Mouse (Mus musculus) kidney, embryonic 14.5 days (tissue): ENCODE data around the gene Cisd1. TPM values are rescaled to one million over a fixed set of nuclear protein-coding genes. Genes with fewer than 3 reads are reported as not detected.

Source experiments
- ATAC-seq: fragments of 200-750 bp; cut with Nextera tagmentation; 2 replicates; pipeline ENCODE4 v1.8.0; 2017; ENCODE audit warnings: moderate number of reproducible peaks, mild to moderate bottlenecking, moderate TSS enrichment, moderate library complexity; ENCODE audit not compliant: low FRiP score, low TSS enrichment
- H3K27ac ChIP-seq: fragments of 300-500 bp; sonication (generic); 2 replicates; pipeline ENCODE4 v1.5.1; 2014; ENCODE audit warnings: low read depth, mild to moderate bottlenecking, low read length, moderate library complexity, mixed read lengths
- H3K27me3 ChIP-seq: fragments of 300-500 bp; sonication (generic); 2 replicates; pipeline ENCODE4 v1.6.1; 2014; ENCODE audit warnings: mild to moderate bottlenecking, low read length; ENCODE audit not compliant: control insufficient read depth, insufficient read depth
- H3K36me3 ChIP-seq: fragments of 300-500 bp; sonication (generic); 2 replicates; pipeline ENCODE4 v1.6.1; 2014; ENCODE audit warnings: low read length, mixed read lengths; ENCODE audit not compliant: control insufficient read depth, insufficient read depth
- H3K4me1 ChIP-seq: fragments of 300-500 bp; sonication (generic); 2 replicates; pipeline ENCODE4 v1.6.1; 2014; ENCODE audit warnings: low read length, mixed read lengths; ENCODE audit not compliant: control insufficient read depth, insufficient read depth
- H3K4me2 ChIP-seq: fragments of 300-500 bp; sonication (generic); replicated peaks from 2 replicates; pipeline ENCODE4 v1.6.1; 2014; ENCODE audit warnings: low read depth, mild to moderate bottlenecking, low read length
- H3K4me3 ChIP-seq: fragments of 300-500 bp; sonication (generic); 2 replicates; pipeline ENCODE4 v1.5.1; 2014; ENCODE audit warnings: mild to moderate bottlenecking, low read length
- H3K9ac ChIP-seq: fragments of 300-500 bp; sonication (generic); 2 replicates; pipeline ENCODE4 v1.6.1; 2014; ENCODE audit warnings: low read depth, mild to moderate bottlenecking, low read length, moderate library complexity
- H3K9me3 ChIP-seq: fragments of 300-500 bp; sonication (generic); 2 replicates; pipeline ENCODE4 v1.6.1; 2016; ENCODE audit warnings: low read length; ENCODE audit not compliant: control insufficient read depth
- WGBS: fragments of 180-500 bp; shearing (Covaris S2); extraction: QIAGEN DNeasy Blood & Tissue Kit; methylation state at CpG from one replicate; pipeline ENCODE4 v1.1.7; 2014; 5-methylcytosine and 5-hydroxymethylcytosine counted together
- polyA plus RNA-seq: library from polyadenylated mRNA; unstranded; fragments of >200 nt; fragmentation: Nextera tagmentation; extraction: Ambion mirVana; gene quantifications from 2 replicates; pipeline ENCODE4 v1.2.1, GENCODE M21; 2014

Gene Cisd1
- polyA plus RNA-seq, 1 experiment from 2014 or later: 130 TPM

- Histone ChIP-seq H3K9ac (no peak overlapping the region), H3K27me3 (no peaks in the 10 kb centered on the region), H3K4me3 (no peak overlapping the region), H3K4me2 (no peak overlapping the region), H3K27ac (no peak overlapping the region), H3K4me1 (no peaks in the 10 kb centered on the region), H3K9me3 (no peaks in the 10 kb centered on the region), H3K36me3 (peaks cover 15% of the 10 kb centered on the region; the same call in 1 of the 2 replicates)
- WGBS: 69% methylated on average over 6 of the region's 6 CpGs
- ATAC-seq: no peak
Measured at GRCm38 (mm10) chr10:71376014-71376413, 31.3 kb upstream of the Cisd1 start.

GRCm38 (mm10) chr10:71373706-71374105 lies 29.0 kb upstream of the Cisd1 start:
- Histone ChIP-seq H3K27ac (no peak overlapping the region), H3K4me2 (no peak overlapping the region), H3K4me1 (no peaks in the 10 kb centered on the region), H3K27me3 (no peaks in the 10 kb centered on the region), H3K36me3 (peaks cover 9% of the 10 kb centered on the region; the same call in 1 of the 2 replicates), H3K9ac (no peak overlapping the region), H3K4me3 (no peak overlapping the region), H3K9me3 (no peaks in the 10 kb centered on the region)
- 56% methylated on average over 11 of the region's 11 CpGs for WGBS
- ATAC-seq: no peak

- Histone ChIP-seq H3K27me3 (no peaks in the 10 kb centered on the region), H3K9me3 (no peaks in the 10 kb centered on the region), H3K27ac (no peak overlapping the region), H3K36me3 (peaks cover 5% of the 10 kb centered on the region; the same call in 1 of the 2 replicates), H3K4me3 (no peak overlapping the region), H3K4me1 (no peaks in the 10 kb centered on the region), H3K9ac (no peak overlapping the region), H3K4me2 (no peak overlapping the region)
- ATAC-seq: no peak
- 64% methylated on average over 6 of the region's 6 CpGs for WGBS
Measured at GRCm38 (mm10) chr10:71371881-71372280, 27.1 kb upstream of the Cisd1 start.

- H3K27me3 ChIP-seq: no peaks in the 10 kb centered on the region
- no peak overlapping the region for H3K9ac ChIP-seq
- H3K4me2 ChIP-seq: no peak overlapping the region
- no peak overlapping the region for H3K27ac ChIP-seq
- no peak overlapping the region for H3K4me3 ChIP-seq
- no peaks in the 10 kb centered on the region for H3K9me3 ChIP-seq
- no peaks in the 10 kb centered on the region for H3K4me1 ChIP-seq
- 82% methylated on average over 3 of the region's 3 CpGs for WGBS
- no peak for ATAC-seq
- H3K36me3 ChIP-seq: peaks cover 5% of the 10 kb centered on the region; the same call in 1 of the 2 replicates
Measured at GRCm38 (mm10) chr10:71369466-71369865, 24.7 kb upstream of the Cisd1 start.

- H3K4me1 ChIP-seq: no peaks in the 10 kb centered on the region
- ATAC-seq: peak; percentile 68
- no peak overlapping the region for H3K27ac ChIP-seq
- H3K36me3 ChIP-seq: peaks cover under 1% of the 10 kb centered on the region; the same call in 1 of the 2 replicates
- 73% methylated on average over 16 of the region's 16 CpGs for WGBS
- no peaks in the 10 kb centered on the region for H3K27me3 ChIP-seq
- H3K9me3 ChIP-seq: no peaks in the 10 kb centered on the region
- no peak overlapping the region for H3K9ac ChIP-seq
- no peak overlapping the region for H3K4me3 ChIP-seq
- no peak overlapping the region for H3K4me2 ChIP-seq
Measured at GRCm38 (mm10) chr10:71368128-71368940, 23.6 kb upstream of the Cisd1 start.

GRCm38 (mm10) chr10:71363858-71364257 lies 19.1 kb upstream of the Cisd1 start:
- no peak overlapping the region for H3K27ac ChIP-seq
- no peak overlapping the region for H3K4me2 ChIP-seq
- no peak overlapping the region for H3K9ac ChIP-seq
- H3K27me3 ChIP-seq: no peaks in the 10 kb centered on the region
- H3K36me3 ChIP-seq: no peaks in the 10 kb centered on the region; the same call in 1 of the 2 replicates
- no peak overlapping the region for H3K4me3 ChIP-seq
- no peaks in the 10 kb centered on the region for H3K9me3 ChIP-seq
- WGBS: 81% methylated on average over 10 of the region's 10 CpGs
- H3K4me1 ChIP-seq: peaks cover 8% of the 10 kb centered on the region; the same call in 1 of the 2 replicates
- no peak for ATAC-seq

- Histone ChIP-seq H3K27ac (no peak overlapping the region), H3K36me3 (no peaks in the 10 kb centered on the region; the same call in 1 of the 2 replicates), H3K4me3 (no peak overlapping the region), H3K9ac (no peak overlapping the region), H3K9me3 (no peaks in the 10 kb centered on the region), H3K4me2 (no peak overlapping the region), H3K27me3 (no peaks in the 10 kb centered on the region), H3K4me1 (peaks cover 8% of the 10 kb centered on the region; the same call in 1 of the 2 replicates)
- 60% methylated on average over 8 of the region's 8 CpGs for WGBS
- no peak for ATAC-seq
Measured at GRCm38 (mm10) chr10:71363440-71363839, 18.7 kb upstream of the Cisd1 start.

- Histone ChIP-seq H3K9me3 (no peaks in the 10 kb centered on the region), H3K4me3 (no peak overlapping the region), H3K36me3 (no peaks in the 10 kb centered on the region; the same call in 1 of the 2 replicates), H3K27me3 (no peaks in the 10 kb centered on the region), H3K27ac (no peak overlapping the region), H3K9ac (no peak overlapping the region), H3K4me2 (peak overlapping the region; percentile 1; the same call in 1 of the 2 replicates), H3K4me1 (peaks cover 8% of the 10 kb centered on the region; the same call in 1 of the 2 replicates)
- no peak for ATAC-seq
- whole genome bisulfite sequencing: 26% methylated on average over 18 of the region's 18 CpGs
Measured at GRCm38 (mm10) chr10:71361836-71362562, 17.2 kb upstream of the Cisd1 start.

- Histone ChIP-seq H3K36me3 (no peaks in the 10 kb centered on the region; the same call in 1 of the 2 replicates), H3K27me3 (no peaks in the 10 kb centered on the region), H3K4me1 (peaks cover 8% of the 10 kb centered on the region; the same call in 1 of the 2 replicates), H3K4me3 (no peak overlapping the region), H3K27ac (no peak overlapping the region), H3K4me2 (no peak overlapping the region), H3K9ac (no peak overlapping the region), H3K9me3 (no peaks in the 10 kb centered on the region)
- WGBS: 52% methylated on average over 7 of the region's 7 CpGs
- ATAC-seq: peak; percentile 52
Measured at GRCm38 (mm10) chr10:71361044-71361443, 16.3 kb upstream of the Cisd1 start.
